Mouse (Mus musculus) c-Kit-positive CD71-negative TER-119-negative erythroid progenitor cells, embryonic 14.5 days (primary cell): Measurements from ENCODE around the gene Dst.

ENCODE experiments used
- DNase-seq: peaks from one replicate; pipeline ENCODE4 v3.0.0-alpha.2; 2013; ENCODE audit warnings: low read depth

Dst gene

DNA sequence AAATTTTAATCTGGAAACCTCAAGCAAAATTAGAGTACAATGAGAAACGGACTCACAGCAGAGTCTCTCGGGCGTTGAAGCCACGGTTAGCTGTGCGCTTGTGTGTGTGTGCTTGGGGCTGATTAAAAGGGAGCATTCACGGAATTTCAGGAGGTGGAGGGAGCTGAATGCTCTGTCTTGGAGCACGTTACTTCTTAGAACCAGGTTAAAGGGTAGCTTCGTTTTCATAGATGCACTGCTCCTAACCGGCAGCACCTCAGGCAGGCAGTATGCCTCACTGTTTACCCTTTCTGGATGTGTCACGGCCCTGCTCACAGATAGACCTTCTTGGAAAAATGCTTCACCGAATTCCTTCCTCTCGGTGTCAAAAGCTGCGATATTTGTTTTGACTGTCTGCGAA lies 329.2 kb downstream of the Dst start:
- DNase-seq, result no peak

DNA sequence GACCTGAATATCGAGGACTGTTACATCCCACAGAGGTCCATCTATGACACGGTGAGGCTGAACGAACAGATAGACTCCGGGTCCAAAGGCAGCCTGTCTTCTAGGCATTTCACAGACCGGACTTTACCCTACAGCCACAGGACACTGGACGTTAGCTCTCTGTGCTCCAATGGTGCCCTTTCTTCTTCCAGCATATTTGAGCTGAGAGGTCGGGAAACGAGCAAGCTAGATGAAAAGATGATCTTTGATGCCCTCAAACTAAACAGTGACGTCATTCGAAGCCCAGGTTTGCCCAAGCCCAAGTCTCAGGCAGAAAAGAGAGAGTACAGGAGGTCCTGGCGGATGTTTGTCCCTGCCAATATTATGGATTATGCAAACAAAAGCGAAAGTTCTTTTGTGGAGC lies 329.7 kb downstream of the Dst start:
- no peak for DNase-seq

DNA sequence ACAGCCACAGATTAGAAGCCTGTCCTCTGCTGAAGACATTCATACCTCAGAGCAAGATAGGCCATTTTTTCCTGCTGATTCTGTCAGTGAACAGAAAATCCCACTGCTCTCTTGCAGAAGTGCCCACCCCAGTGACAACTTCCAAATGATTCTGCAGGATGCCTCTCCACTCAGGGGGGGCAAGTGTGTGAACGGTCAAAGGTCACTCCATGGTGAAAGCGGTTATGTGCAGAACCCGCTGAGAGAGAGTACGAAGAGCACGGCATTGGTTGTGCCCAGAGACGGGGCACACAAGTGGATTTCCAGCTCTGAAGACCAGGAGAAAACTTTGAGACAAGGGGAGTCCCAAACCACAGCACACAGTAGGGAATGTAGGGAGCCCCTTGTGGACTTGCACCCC lies 330.2 kb downstream of the Dst start:
- no peak for DNase-seq

DNA sequence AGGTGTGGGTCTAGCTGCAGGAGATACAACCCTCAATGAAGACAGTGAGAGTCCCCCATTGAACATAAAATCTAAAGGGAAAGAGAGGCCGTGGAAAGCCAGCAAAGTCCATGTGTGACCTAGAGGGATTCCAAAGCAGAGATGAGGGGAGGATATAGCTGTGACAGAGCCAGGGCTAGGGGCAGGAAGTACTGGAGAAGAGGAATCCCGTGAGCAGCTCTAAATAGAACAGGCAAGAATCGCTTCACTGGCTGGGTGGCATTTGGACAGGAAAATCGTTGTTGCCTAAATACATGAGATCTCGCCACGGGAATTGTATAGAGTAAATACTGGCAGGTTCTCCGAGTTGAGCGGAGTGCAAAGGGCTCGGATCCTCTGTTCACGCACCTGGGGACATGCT lies 336.7 kb downstream of the Dst start:
- no peak for DNase-seq

DNA sequence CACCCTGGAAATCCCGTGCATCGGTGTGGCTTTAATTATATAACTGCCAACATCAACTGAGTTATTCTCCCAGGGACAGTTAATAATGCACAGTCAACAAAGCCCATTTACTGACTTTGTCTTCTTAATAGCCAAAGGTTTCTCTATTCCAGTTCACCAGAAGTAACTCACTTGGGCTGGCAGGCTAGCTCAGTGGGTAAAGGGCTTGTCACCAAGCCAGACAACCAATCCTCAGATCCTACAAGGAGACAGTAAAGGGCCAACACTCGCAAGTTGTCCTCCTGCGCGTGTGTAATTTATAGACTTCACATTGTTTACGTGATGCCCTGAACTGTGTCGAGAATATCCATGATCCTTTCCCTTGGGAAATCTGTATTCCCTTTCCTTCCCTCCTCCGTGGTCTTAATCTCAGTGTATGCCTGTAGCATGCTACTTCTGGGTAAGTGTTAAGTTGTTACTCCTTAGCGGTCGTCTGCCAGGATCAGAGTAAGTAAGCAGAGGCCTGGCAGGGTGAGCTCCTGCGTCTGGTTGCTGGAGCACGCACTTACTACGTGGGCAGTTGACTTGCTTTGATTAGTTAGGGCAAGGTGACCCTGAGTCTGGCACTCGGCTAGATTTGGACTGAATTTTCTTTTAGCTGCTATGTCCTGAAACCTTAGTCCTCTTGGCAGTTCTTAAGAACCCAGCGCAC lies 338.1 kb downstream of the Dst start:
- no peak for DNase-seq

DNA sequence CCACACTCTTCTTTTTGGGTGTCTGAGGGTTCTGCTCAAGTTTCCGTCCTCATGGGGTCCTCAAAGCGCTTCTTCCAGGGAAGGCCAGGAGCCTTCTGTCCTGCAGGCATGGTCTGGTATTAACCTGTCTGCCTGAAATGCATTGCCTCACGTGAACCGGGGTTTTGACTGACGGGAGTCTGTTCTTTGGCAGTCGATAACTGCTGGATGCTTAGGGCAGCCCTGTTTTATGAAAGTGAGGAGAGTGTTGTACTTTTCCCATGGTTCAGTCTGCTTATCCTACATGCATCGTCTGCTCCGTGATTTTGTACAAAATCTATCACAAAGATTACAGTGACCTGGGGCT lies 338.6 kb downstream of the Dst start:
- DNase-seq, result no peak

DNA sequence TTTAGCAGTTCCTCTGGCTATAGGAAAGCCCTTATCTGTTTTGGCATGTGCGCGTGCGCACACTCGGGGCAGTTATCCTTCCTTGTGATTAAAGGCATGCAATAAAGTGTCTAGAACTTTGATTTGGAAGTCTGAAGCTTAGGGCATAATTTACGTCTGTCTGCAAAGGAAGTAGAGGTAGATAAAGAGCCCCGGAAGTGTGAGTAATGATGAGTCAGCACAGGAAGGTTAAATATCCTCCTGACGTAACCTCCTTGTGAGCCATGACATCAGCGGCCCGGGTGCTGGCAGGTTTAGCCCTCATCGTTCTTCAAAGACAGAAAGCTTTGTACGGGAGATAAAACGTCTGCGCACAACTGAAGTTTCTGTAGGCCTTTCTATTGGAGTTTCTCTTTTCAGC lies 343.1 kb downstream of the Dst start:
- no peak for DNase-seq

DNA sequence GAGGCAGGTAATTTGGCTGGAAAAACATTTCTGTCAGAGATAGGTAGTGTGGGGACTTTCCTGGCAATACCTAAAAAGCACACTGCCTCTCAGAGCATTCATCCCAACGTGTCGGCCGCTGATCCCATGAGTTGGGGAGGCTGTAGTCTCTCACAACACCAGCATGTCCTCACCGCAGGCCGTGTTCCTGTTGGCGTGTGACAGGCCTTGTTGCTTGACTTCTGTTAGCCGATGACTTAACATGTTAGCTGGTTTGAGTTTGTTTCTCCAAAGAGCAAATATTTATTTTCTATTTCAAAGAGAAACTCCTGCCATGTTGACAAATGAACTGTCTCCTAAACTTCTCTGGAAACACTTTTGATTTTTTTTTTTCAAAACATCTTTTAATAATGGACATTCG lies 344.2 kb downstream of the Dst start:
- DNase-seq, result no peak

DNA sequence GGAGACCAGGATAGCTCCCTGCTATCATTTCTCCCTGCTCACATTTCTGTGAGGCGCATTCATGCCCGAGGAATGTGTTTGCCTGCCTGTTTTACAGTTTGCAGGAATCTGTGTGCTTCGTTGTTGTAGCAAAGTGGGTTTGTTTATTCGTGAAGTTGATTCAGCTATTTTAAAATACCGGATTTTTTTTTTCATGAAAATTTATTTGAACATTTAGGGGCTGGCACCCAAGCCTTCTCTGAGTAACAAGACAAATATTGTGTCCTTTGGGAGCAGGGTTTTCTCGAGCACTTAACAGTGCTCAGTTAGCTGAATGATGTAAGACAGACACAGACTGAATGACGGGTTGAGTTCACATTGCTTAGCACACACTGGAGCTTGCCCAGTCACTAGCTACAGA lies 345.9 kb downstream of the Dst start:
- DNase-seq, result no peak

DNA sequence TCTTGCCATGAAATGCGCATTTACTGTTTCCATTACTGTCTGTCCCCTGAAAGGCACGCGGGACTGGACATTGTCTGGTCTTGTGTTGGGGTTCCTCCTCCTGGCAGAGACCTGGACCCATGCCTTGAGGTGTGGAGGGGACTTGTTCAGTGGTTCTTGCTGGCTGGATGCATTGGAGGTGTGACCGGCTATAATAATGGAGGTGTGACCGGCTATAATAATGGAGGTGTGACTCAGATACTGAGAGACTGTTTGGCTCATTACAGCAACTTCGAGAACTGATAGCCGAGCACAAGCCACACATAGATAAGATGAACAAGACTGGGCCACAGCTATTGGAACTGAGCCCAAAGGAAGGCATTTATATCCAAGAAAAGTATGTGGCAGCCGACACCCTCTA lies 351.9 kb downstream of the Dst start:
- DNase-seq, result no peak

DNA sequence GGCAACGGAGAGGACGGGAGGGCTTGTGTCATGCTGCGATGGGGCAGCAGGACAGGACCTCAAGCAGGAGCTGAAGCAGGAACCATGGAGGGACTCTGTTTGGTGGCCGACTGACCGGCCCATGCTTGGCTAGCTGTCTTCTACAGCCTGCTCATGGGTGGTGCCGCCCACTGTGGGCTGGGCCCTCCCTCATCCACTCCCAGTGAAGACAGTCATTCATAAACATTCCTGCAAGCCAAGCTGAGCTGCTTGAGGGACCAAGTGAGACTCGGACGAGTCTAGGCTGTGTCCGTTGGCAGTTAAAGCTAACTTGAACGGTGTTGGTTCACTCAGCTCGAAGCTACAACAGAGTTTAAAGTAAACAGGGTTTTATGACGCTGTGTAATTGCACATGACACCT lies 353.0 kb downstream of the Dst start:
- DNase-seq, result no peak

DNA sequence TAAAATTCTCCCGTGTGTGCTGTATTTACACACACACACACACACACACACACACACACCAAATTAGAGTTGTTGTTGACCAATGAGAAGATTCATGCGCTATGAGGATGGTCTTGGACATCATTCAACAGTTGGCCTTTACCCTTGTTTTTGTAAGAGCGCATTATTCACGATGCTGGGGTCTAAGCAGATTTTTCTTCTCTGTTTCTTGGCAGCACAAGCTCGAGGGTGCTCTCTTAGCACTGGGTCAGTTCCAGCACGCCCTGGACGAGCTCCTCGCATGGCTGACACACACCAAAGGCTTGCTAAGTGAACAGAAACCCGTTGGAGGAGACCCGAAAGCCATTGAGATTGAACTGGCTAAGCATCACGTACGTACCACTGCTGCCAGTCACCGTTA lies 360.5 kb downstream of the Dst start:
- DNase-seq, result no peak

DNA sequence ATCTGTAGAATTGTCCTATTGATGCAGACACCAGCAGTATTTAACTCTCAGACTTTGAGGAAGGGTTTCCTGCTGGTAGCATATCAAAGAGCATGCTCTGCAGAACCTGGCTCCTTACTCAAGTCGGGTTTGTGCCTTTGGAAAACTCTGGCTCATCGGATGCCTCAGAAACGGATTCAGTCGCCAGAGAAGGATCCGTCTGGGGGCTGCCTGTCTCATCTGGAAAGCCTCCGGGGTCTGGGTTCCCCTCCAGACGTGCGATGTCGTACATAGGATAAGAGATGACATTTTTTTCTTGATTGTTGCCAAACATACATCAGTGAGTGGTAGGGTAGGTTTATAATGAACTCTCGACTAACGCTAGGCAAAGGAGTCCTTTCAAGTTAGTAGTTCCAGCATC lies 361.6 kb downstream of the Dst start:
- no peak for DNase-seq

DNA sequence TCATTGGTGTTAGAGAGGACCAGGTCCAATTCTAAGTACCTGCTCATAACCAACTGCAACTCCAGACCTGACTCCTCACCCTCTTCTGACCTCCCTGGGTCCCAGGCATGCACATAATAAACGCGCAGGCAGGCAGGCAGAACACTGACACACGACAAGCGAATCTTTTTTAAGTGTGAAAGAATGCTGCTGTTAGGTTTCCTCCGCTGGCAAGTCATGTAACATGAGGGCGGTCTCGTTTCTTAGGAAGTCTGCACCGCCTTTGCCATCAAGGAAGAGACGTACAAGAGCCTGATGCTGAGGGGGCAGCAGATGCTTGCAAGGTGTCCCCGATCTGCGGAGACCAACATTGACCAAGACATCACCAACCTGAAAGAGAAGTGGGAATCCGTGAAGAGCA lies 365.9 kb downstream of the Dst start:
- no peak for DNase-seq

DNA sequence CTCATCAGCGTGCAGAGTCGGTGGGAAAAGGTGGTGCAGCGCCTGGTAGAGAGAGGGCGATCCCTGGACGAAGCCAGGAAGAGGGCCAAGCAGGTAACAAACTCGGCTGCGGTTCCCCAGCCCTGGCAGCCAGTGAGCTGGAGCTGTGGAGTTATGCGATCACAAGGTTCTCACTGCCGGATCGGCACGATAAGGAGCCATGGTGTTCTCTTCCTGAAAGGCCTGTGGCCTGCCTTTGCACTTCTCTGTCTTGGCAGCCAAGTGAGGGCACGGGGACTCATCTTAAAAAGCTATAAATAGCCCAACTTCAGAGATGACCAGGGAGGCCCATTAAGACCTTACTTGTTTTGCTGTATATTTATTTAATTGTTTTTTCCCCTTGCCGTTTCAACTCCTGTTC lies 367.8 kb downstream of the Dst start:
- DNase-seq, result no peak

DNA sequence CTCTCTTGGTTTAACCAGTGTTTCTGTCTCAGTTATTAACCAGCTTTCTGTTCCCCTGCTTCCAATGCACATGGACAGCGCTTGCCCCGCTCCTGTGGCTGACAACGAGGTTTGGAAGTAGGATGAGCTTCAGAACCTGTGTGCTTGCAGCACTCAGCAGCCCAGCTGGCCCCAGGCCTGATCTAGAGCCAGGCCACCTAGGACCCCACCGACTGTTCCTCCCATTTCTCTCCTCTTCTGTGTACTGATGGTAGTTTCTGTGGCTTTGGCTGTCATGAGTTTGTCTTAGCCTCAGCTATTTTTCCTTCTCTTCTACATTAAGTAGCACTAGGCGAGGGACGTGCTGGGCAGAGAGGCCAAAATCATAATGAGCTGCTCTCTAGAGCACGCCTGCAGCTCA lies 368.7 kb downstream of the Dst start:
- DNase-seq, result no peak

DNA sequence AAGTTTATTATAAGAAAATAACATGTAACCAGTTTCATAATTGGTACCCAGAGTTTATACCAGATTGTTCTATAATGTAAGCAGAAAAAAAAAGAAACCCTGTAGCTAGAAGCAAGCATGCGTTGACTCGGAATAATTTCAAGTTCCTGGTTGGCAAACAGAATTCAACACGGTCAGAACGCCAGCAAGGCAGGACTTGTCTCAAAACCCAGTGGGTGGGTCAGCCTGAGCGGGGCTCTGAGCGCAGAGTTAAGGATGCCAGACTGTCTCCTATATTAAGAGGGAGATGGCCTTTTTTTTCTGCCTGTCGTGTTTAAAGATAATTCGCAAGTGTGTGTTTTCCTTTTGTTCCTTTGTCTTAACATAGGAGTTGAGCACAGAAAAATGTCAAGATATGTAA lies 369.2 kb downstream of the Dst start:
- no peak for DNase-seq

DNA sequence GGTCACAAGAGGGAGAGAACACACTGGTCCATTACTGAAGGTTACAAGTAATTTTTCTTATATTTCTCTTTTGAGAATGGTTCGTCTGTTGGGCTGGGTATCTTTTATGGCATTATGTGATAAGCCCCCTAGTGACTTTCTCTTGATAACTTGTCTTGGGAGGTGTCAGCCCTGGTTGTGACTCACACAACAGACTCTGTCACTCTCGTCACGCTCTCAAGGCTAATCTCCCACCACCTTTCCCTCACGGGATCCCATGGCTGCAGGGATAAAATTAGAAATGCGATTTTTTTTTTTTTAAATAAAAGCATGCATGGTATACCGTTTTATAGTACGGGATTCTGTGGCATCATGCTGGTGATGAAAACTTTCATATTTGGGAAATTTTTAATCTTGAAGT lies 375.5 kb downstream of the Dst start:
- no peak for DNase-seq

DNA sequence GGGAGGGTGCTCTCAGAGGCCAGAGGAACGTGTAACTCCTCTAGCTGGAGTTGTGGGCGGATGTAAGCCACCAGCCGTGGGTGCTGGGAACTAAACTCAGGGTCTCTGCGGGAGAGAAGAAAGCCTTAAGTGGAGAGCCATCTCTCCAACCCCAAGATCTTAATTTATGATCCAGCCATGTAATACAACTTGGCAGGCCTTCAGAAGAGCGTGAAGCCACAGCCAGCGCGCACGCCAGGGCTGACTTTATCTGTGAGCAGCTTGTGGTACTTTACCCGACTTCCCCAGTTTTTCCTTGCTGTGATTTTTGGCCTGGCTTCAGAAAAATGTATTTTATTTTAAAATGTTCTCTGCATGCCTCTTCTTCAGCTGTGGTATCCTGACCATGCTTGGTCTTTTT lies 377.0 kb downstream of the Dst start:
- no peak for DNase-seq

DNA sequence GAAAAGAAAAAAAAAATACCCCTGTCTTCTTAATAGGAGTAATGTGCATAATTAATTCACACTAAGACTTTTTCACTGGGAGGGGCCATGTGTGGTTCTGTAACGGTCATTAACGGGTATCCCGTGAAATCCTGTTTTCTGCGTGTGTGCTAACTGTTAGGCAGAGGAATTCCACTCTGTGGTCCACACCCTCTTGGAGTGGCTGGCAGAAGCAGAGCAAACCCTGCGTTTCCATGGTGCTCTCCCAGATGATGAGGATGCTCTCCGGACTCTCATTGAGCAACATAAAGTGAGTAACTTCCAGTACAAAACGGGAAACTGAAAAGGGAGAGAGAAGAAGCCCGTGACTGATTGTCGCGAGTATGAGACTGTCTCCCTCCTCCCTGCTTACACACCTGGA lies 379.7 kb downstream of the Dst start:
- DNase-seq, result no peak

DNA sequence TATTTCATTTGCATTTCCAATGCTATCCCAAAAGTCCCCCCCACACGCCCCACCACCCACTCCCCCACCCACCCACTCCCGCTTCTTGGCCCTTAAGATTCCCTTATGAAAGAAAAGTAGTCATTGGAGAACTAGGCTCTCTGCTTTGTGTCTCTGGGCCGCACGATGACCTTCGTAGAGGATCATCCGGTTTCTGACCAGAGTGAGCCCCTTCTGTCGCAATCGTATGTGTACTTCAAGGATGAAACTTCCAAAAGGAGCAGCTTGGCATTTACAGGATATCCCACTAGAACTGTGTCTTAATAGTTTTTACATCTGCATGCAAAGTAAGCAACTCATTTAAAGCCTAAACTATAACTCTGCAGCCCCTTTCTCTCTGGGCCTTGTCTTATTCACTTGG lies 380.2 kb downstream of the Dst start:
- DNase-seq, result no peak

DNA sequence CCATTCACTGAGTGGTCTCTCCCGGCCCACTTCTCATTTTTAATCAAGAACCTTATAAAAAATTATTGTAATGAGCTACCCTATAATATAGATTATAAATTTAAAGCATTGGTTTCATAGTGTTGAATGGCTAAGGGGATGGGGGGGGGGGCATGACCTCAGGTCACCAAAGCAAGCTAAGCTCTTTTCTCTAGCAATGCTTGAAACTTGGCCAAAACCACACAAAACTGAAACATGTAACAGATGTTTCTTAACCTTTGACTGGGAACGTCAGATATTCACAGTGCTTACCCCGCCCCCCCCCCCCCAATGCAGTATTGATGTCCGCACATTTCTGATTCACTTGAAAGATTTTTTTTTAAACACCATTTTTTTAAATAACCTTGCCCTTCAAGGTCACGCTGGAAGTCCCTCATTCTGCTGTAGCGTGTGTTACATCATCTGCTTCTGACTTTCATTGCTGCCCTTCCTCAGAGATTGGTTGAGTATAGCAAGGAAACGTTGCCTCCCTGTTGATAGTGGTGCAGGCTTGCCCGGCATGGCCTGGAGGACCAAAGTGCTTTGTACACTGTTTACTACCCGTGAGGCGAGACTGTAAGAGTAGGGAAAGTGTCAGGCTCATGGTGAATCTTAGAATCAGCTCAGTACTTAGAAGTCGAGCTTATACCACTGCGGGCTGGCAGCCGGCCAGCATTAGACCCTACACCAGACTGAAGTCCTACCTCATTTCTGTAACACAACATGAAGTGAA lies 380.9 kb downstream of the Dst start:
- DNase-seq, result no peak

DNA sequence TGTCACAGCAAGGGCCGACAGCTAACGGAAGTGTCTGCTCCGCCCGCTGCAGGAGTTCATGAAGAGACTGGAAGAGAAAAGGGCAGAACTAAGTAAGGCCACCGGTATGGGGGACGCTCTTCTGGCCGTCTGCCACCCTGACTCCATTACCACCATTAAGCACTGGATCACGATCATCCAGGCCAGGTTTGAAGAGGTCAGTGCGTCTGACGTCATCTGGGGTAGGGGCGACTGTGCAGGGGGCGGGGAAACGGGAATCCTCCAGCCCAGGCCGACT lies 381.4 kb downstream of the Dst start:
- DNase-seq, result no peak

DNA sequence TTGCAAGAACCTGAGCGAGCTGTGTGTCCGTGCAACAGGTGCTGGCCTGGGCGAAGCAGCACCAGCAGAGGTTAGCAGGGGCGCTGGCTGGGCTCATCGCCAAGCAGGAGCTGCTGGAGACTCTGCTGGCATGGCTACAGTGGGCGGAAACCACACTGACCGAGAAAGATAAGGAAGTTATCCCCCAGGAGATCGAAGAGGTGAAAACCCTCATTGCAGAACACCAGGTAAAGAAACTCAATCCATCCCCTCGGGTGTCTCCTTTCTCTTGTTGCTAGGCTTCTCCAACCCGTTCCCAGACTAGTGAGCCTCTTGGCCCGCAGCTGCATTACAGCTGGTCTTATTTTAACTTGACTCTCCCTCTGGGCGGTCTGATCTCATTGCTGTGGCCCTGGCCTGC lies 382.3 kb downstream of the Dst start:
- DNase-seq, result no peak

DNA sequence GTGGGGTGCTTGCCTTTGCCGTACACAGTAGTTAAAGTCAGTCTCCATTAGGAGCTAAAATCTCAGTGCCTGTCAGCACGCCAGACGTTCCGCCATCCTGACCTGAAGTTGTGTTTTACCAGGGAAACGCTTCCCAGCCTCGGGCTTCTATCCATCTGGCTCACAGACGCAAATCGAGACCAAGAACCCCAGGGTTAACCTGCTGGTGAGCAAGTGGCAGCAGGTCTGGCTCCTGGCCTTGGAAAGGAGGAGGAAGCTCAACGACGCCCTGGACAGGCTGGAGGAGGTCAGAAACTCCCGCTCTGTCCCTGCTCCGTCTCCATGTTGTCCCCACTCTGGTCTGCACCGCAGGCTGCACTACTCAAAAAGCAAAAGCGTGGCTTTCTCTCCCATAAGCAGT lies 385.2 kb downstream of the Dst start:
- DNase-seq, result no peak
